Mouse (Mus musculus): Measurements from ENCODE around the gene Fbxo9. TPM values are rescaled to one million over a fixed set of nuclear protein-coding genes. Genes with fewer than 3 reads are reported as not detected.

Fbxo9 gene
- total and polyA plus RNA-seq, 3 experiments = 14.3 to 24.2 (median 18.3) TPM

DNA sequence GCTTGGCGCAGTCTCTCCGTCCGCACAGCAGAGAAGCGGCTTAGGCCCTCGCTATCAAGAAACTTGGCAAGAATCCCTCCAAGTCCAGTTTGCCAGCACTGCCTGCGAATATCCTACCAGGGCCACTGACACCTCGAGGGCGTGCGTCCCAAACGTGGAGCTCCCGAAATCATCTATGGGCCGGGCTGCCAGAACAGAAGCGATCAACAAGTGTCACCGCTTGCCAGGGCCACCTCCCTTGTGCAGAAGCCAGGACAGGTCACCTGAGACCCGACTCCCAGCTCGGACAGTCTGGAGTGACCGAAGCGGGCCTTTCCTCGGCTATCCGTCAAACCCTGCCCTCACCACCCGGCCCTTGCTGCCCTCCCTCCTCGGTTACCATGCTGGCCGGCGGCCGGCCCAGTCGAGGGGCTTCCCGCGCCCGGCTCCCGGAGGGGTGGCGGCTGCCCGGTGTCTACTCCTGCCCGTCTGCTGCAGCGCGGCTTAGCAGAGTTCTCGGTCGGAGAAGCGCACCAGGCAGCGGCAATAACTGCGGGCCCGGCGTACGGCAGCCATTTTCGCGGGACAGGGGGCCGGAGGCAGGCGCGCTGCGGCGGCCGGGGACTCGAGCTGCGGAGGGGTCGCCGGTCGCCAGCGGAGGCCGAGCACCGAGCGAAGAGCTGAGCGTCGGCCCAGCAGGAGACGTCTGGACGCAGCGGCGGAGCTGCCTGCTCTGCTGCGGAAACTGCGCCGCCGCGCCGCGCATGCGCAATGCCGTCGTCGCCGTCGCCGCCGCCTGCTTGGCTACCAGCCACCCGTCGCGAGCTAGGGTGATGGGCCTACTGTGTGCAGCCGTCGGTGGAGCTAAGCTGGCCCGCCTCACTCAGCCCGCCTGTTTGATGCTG is 711 bp downstream of the Fbxo9 start (continued):
- TF ChIP-seq JUN (IDR thresholded peaks at IDR 0.05; ENCODE audit: insufficient read depth, low read depth, low read length) (no peak), EP300 (IDR thresholded peaks at IDR 0.05; ENCODE audit: low read length) (0 out of 2 replicates have a peak, but pooled peaks have one; percentile 34), RAD21 (IDR thresholded peaks at IDR 0.05; ENCODE audit: low read depth, low read length) (no peak), CHD2 (IDR thresholded peaks at IDR 0.05; ENCODE audit: low read length) (no peak), BHLHE40 (IDR thresholded peaks at IDR 0.05; ENCODE audit: low read depth, low read length) (peak; percentile 58; the same call in 1 of the 2 replicates), ZNF384 (IDR thresholded peaks at IDR 0.05; ENCODE audit: low read depth, low read length) (no peak)

DNA sequence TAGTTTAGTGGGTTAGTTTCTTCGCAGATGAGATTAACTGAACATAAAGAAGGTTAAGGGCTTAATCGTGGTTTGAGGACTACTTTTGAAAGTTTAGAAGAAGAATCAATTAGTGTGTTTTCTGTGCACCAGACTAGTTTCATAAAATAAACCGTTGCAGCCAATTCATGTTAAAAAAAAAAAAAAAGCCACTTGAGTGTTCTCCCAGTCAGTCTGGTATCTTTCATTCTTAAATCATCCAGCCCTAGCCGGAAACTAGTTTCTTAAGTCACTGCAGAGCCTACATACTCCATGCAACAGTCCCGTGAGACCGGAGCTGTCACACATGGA is 1.3 kb downstream of the Fbxo9 start:
- peaks cover 2 to 22% of the 10 kb centered on the region in 2 experiments for H3K36me3 ChIP-seq (replicated peaks in 1 of 2; ENCODE audit: control insufficient read depth in 1 of 2, insufficient read depth in 1 of 2, low read length in 1 of 2)

GRCm38 (mm10) chr9:78106821-78107220 is 2.0 kb downstream of the Fbxo9 start:
- Histone ChIP-seq H3K4me3 (replicated peaks in 1 of 3; ENCODE audit: low read depth in 2 of 3, low read length in 2 of 3, poor library complexity in 1 of 3) (no peak overlapping the region), H3K9ac (ENCODE audit: insufficient read depth, low read depth) (no peak overlapping the region), H3K79me2 (replicated peaks; ENCODE audit: control insufficient read depth, extremely low read depth, insufficient read depth, poor library complexity, severe bottlenecking) (no peaks in the 10 kb centered on the region; the same call in 1 of the 2 replicates), H3K27me3 (replicated peaks) (no peaks in the 10 kb centered on the region), H3K9me3 (replicated peaks; ENCODE audit: low read length) (no peaks in the 10 kb centered on the region), H3K27ac (ENCODE audit: insufficient read depth, low read depth) (no peak overlapping the region), H3K4me2 (ENCODE audit: insufficient read depth, low read depth, poor library complexity, severe bottlenecking) (no peak overlapping the region), H3K4me1 (ENCODE audit: control insufficient read depth in 1 of 2, insufficient read depth in 2 of 2) (peaks cover 4 to 41% of the 10 kb centered on the region in 2 experiments; a peak in 3 of 4 replicates), H3K36me3 (replicated peaks in 1 of 2; ENCODE audit: control insufficient read depth in 1 of 2, insufficient read depth in 1 of 2, low read length in 1 of 2) (peaks cover 2 to 26% of the 10 kb centered on the region in 2 experiments)
- in situ Hi-C loops (cut with MboI; ENCODE audit: low pct_ligation_motif_present, low pct_unique_long_range_greater_than_20kb, low sequenced_read_pairs) = no loop called here
- TF ChIP-seq UBTF (IDR thresholded peaks at IDR 0.05; ENCODE audit: low read depth, low read length) = no peak
- no peak for TF ChIP-seq NELFE (IDR thresholded peaks at IDR 0.05; ENCODE audit: low read depth, low read length)
- TF ChIP-seq JUND (conservative IDR thresholded peaks at IDR 0.05; ENCODE audit: low read depth, low read length) = no peak
- no peak for TF ChIP-seq MAFK (IDR thresholded peaks at IDR 0.05; ENCODE audit: insufficient replicate concordance, low read length)
- TF ChIP-seq ZNF384 (IDR thresholded peaks at IDR 0.05; ENCODE audit: low read depth, low read length) = no peak
- no peak for TF ChIP-seq ZC3H11A (IDR thresholded peaks at IDR 0.05; ENCODE audit: low read depth, low read length)
- TF ChIP-seq TBP (conservative IDR thresholded peaks at IDR 0.05; ENCODE audit: low read depth, low read length) = no peak
- no peak for TF ChIP-seq E2F4 (IDR thresholded peaks at IDR 0.05; ENCODE audit: insufficient replicate concordance, low read depth, low read length)
- TF ChIP-seq USF1 (IDR thresholded peaks at IDR 0.05; ENCODE audit: low read depth, low read length) = no peak
- TF ChIP-seq PAX5 (IDR thresholded peaks at IDR 0.05; ENCODE audit: low read length) = no peak
- no peak for TF ChIP-seq MAX (IDR thresholded peaks at IDR 0.05; ENCODE audit: low read length)
- no peak for TF ChIP-seq RAD21 (IDR thresholded peaks at IDR 0.05; ENCODE audit: low read depth, low read length)
- no peak for TF ChIP-seq GABPA (IDR thresholded peaks at IDR 0.05; ENCODE audit: insufficient replicate concordance, low read depth, low read length)
- no peak for TF ChIP-seq ETS1 (conservative IDR thresholded peaks at IDR 0.05; ENCODE audit: low read depth, low read length)
- no peak for TF ChIP-seq NRF1 (IDR thresholded peaks at IDR 0.05; ENCODE audit: low read depth, low read length)
- no peak for TF ChIP-seq KAT2A (IDR thresholded peaks at IDR 0.05; ENCODE audit: insufficient replicate concordance, low read length)
- TF ChIP-seq TCF12 (IDR thresholded peaks at IDR 0.05; ENCODE audit: low read depth, low read length) = no peak
- no peak for TF ChIP-seq MXI1 (IDR thresholded peaks at IDR 0.05; ENCODE audit: low read depth, low read length)
- TF ChIP-seq USF2 (conservative IDR thresholded peaks at IDR 0.05; ENCODE audit: low read depth, low read length) = no peak
- no peak for DNase-seq (ENCODE audit: extremely low read depth)
- dilution Hi-C loops (cut with MboI; ENCODE audit: extremely low pct_ligation_motif_present, extremely low pct_unique_long_range_greater_than_20kb, low sequenced_read_pairs) = no loop called here

More for the DNA sequence above, 1.3 kb downstream of the Fbxo9 start:
- Histone ChIP-seq H3K27me3 (replicated peaks) (no peaks in the 10 kb centered on the region), H3K9me3 (replicated peaks; ENCODE audit: low read length) (no peaks in the 10 kb centered on the region), H3K4me3 (replicated peaks in 1 of 3; ENCODE audit: low read depth in 2 of 3, low read length in 2 of 3, poor library complexity in 1 of 3) (peak overlapping the region; percentile 75 to 88 (median 88)), H3K4me1 (ENCODE audit: control insufficient read depth in 1 of 2, insufficient read depth in 2 of 2) (peaks cover 4 to 45% of the 10 kb centered on the region in 2 experiments; a peak in 3 of 4 replicates), H3K4me2 (ENCODE audit: insufficient read depth, low read depth, poor library complexity, severe bottlenecking) (peak overlapping the region; percentile 52), H3K9ac (ENCODE audit: insufficient read depth, low read depth) (peak overlapping the region; percentile 86), H3K27ac (ENCODE audit: insufficient read depth, low read depth) (no peak overlapping the region), H3K79me2 (replicated peaks; ENCODE audit: control insufficient read depth, extremely low read depth, insufficient read depth, poor library complexity, severe bottlenecking) (no peaks in the 10 kb centered on the region; the same call in 1 of the 2 replicates)
- DNase-seq (ENCODE audit: extremely low read depth) = peak; percentile 56
- dilution Hi-C loops (cut with MboI; ENCODE audit: extremely low pct_ligation_motif_present, extremely low pct_unique_long_range_greater_than_20kb, low sequenced_read_pairs) (no loop called here), in situ Hi-C loops (cut with MboI; ENCODE audit: low pct_ligation_motif_present, low pct_unique_long_range_greater_than_20kb, low sequenced_read_pairs) (no loop called here)
- TF ChIP-seq ELF1 (IDR thresholded peaks at IDR 0.05; ENCODE audit: low read depth, low read length) (no peak), HCFC1 (IDR thresholded peaks at IDR 0.05; ENCODE audit: low read depth, low read length) (no peak), USF2 (conservative IDR thresholded peaks at IDR 0.05; ENCODE audit: low read depth, low read length) (no peak), SMC3 (IDR thresholded peaks at IDR 0.05; ENCODE audit: low read depth, low read length) (no peak), CHD1 (IDR thresholded peaks at IDR 0.05; ENCODE audit: low read depth, low read length) (no peak), ZMIZ1 (IDR thresholded peaks at IDR 0.05; ENCODE audit: low read depth, low read length) (no peak), MYC (IDR thresholded peaks at IDR 0.05; ENCODE audit: low read depth, low read length) (0 out of 2 replicates have a peak, but pooled peaks have one; percentile 32), ZKSCAN1 (IDR thresholded peaks at IDR 0.05; ENCODE audit: borderline replicate concordance, low read depth, low read length) (no peak), IRF4 (IDR thresholded peaks at IDR 0.05; ENCODE audit: low read depth, low read length) (no peak), ZNF384 (IDR thresholded peaks at IDR 0.05; ENCODE audit: low read depth, low read length) (peak; percentile 74; the same call in 1 of the 2 replicates), SIN3A (IDR thresholded peaks at IDR 0.05; ENCODE audit: low read length) (no peak)

Data from CH12.LX (cell line).